Comparison of ENCODE assay signal across 7 mouse cellular contexts in the genomic region with DNA sequence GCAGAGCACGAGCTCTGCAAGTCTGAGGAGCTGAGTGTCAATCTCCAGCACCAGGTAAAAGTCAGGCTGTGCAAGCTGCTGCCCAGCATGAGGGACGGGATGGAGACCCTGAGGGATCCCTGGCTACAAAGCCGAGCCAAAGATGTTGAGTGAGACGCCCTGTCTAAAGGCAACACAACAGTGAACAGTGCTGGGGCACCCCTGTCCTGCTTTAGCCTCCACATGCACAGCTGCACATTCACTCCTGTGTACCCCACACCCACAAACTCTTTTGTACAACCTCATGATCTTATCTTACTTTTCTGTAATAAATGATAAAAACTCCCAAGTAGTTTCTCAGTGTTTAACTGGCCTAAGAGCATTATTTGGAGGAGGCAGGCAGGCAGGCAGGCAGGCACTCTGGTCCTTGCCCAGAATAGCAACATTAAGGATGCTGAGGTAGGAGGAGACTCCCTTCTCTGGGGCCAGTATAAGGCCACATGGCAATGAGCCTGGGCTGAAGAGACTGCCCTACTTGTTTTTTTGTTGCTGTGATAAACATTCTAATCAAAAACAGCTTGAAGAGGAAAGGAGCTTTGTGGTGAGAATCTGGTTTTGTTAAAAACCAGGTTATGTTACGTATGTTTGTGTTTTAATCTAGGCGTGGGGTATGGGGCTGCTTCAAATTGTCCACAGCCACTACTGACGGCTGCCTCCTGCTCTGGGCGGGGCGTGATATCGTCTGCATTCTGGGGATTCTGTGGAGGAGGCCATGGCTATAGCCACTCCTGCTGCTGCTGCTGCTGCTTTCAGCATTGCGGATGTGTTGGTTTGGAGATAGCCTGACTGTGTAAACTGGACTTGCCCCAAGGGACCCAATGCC.
DNase-seq lines count a peak whose midpoint lies in the region; ATAC-seq and TF ChIP-seq lines count a peak whose summit lies in the region.

No protein-coding gene starts in this region.

- no peak for ATAC-seq in midbrain, embryonic 13.5 days
- ATAC-seq in midbrain, postnatal 0 days (ENCODE audit: low FRiP score): no peak
- peak; percentile 83 for ATAC-seq in heart, embryonic 12.5 days (ENCODE audit: insufficient number of reproducible peaks, low FRiP score)
- peak; percentile 81 for ATAC-seq in limb, embryonic 15.5 days (ENCODE audit: insufficient number of reproducible peaks, low FRiP score, low TSS enrichment, low read depth)
- peak; percentile 54; the same call in 1 of the 2 replicates for ATAC-seq in stomach, postnatal 0 days (ENCODE audit: low FRiP score, low TSS enrichment)

- H3K9me3 ChIP-seq in midbrain, embryonic 13.5 days: no peaks in the 10 kb centered on the region
- no peaks in the 10 kb centered on the region for H3K9me3 ChIP-seq in midbrain, postnatal 0 days (ENCODE audit: low read length)
- H3K9me3 ChIP-seq in heart, embryonic 12.5 days (replicated peaks): no peaks in the 10 kb centered on the region
- H3K9me3 ChIP-seq in limb, embryonic 15.5 days: no peaks in the 10 kb centered on the region
- H3K9me3 ChIP-seq in stomach, postnatal 0 days (ENCODE audit: control insufficient read depth, low read length): no peaks in the 10 kb centered on the region

- no peak for DNase-seq in midbrain, postnatal 0 days (ENCODE audit: low spot score)
- peak; percentile 26 for DNase-seq in c-Kit-positive CD71-positive TER-119-positive erythroid progenitor cells, embryonic 14.5 days (ENCODE audit: low spot score)
- DNase-seq in stomach, postnatal 0 days (ENCODE audit: low spot score): peak; percentile 37
- no peak for DNase-seq in frontal cortex, postnatal 10 days (ENCODE audit: low spot score in 2 of 2)

- no peak for TF ChIP-seq EP300 in stomach, postnatal 0 days (optimal IDR thresholded peaks at IDR 0.05)

- peaks cover 47% of the 10 kb centered on the region for H3K4me1 ChIP-seq in midbrain, embryonic 13.5 days (replicated peaks)
- peaks cover 13% of the 10 kb centered on the region for H3K4me1 ChIP-seq in midbrain, postnatal 0 days (ENCODE audit: insufficient read depth, low read length)
- H3K4me1 ChIP-seq in heart, embryonic 12.5 days (replicated peaks): peaks cover 83% of the 10 kb centered on the region
- peaks cover 33% of the 10 kb centered on the region for H3K4me1 ChIP-seq in limb, embryonic 15.5 days
- peaks cover 14% of the 10 kb centered on the region; the same call in 1 of the 2 replicates for H3K4me1 ChIP-seq in stomach, postnatal 0 days (replicated peaks; ENCODE audit: control insufficient read depth, insufficient read depth)

- no peaks in the 10 kb centered on the region for H3K27me3 ChIP-seq in midbrain, embryonic 13.5 days
- no peaks in the 10 kb centered on the region for H3K27me3 ChIP-seq in midbrain, postnatal 0 days (ENCODE audit: insufficient read depth, low read length)
- H3K27me3 ChIP-seq in heart, embryonic 12.5 days (replicated peaks): no peaks in the 10 kb centered on the region
- no peaks in the 10 kb centered on the region for H3K27me3 ChIP-seq in limb, embryonic 15.5 days
- H3K27me3 ChIP-seq in stomach, postnatal 0 days (ENCODE audit: control insufficient read depth, insufficient read depth, low read length): no peaks in the 10 kb centered on the region

- no peak for TF ChIP-seq CTCF in midbrain, postnatal 0 days (IDR thresholded peaks at IDR 0.05)
- TF ChIP-seq CTCF in stomach, postnatal 0 days (IDR thresholded peaks at IDR 0.05; ENCODE audit: low read depth): no peak

- H3K27ac ChIP-seq in midbrain, embryonic 13.5 days: peak overlapping the region; percentile 30; the same call in 1 of the 2 replicates
- no peak overlapping the region; the same call in 1 of the 2 replicates for H3K27ac ChIP-seq in midbrain, postnatal 0 days (ENCODE audit: low read depth, low read length)
- H3K27ac ChIP-seq in heart, embryonic 12.5 days (ENCODE audit: poor library complexity, severe bottlenecking): peak overlapping the region; percentile 96
- H3K27ac ChIP-seq in limb, embryonic 15.5 days: peak overlapping the region; percentile 54
- H3K27ac ChIP-seq in stomach, postnatal 0 days (replicated peaks): peak overlapping the region; percentile 50

- H3K4me2 ChIP-seq in midbrain, embryonic 13.5 days (replicated peaks): no peak overlapping the region
- no peak overlapping the region for H3K4me2 ChIP-seq in midbrain, postnatal 0 days (ENCODE audit: low read depth, low read length, poor library complexity, severe bottlenecking)
- H3K4me2 ChIP-seq in heart, embryonic 12.5 days: peak overlapping the region; percentile 58
- no peak overlapping the region for H3K4me2 ChIP-seq in limb, embryonic 15.5 days
- 0 out of 2 replicates have a peak overlapping the region, but pooled peaks have one; percentile 1 for H3K4me2 ChIP-seq in stomach, postnatal 0 days (replicated peaks; ENCODE audit: low read depth)

- WGBS in midbrain, embryonic 13.5 days: 68% methylated on average over 11 of the region's 11 CpGs
- 64% methylated on average over 11 of the region's 11 CpGs for WGBS in midbrain, postnatal 0 days
- 17% methylated on average over 11 of the region's 11 CpGs for WGBS in heart, embryonic 12.5 days
- 29% methylated on average over 11 of the region's 11 CpGs for WGBS in limb, embryonic 15.5 days
- WGBS in stomach, postnatal 0 days: 34% methylated on average over 11 of the region's 11 CpGs

- H3K36me3 ChIP-seq in midbrain, embryonic 13.5 days: peaks cover 26% of the 10 kb centered on the region
- peaks cover 5% of the 10 kb centered on the region; the same call in 1 of the 2 replicates for H3K36me3 ChIP-seq in midbrain, postnatal 0 days (ENCODE audit: insufficient read depth, low read length)
- peaks cover 17% of the 10 kb centered on the region for H3K36me3 ChIP-seq in heart, embryonic 12.5 days
- peaks cover 30% of the 10 kb centered on the region for H3K36me3 ChIP-seq in limb, embryonic 15.5 days
- H3K36me3 ChIP-seq in stomach, postnatal 0 days (ENCODE audit: control insufficient read depth, insufficient read depth, low read length): 0 out of 2 replicates have a peak, but pooled peaks cover 5% of the 10 kb centered on the region

- H3K9ac ChIP-seq in midbrain, embryonic 13.5 days (replicated peaks): 0 out of 2 replicates have a peak overlapping the region, but pooled peaks have one; percentile 29
- no peak overlapping the region for H3K9ac ChIP-seq in midbrain, postnatal 0 days (replicated peaks; ENCODE audit: low read length, poor library complexity, severe bottlenecking)
- H3K9ac ChIP-seq in heart, embryonic 12.5 days: peak overlapping the region; percentile 57
- no peak overlapping the region for H3K9ac ChIP-seq in limb, embryonic 15.5 days
- H3K9ac ChIP-seq in stomach, postnatal 0 days (ENCODE audit: low read length): no peak overlapping the region

- H3K4me3 ChIP-seq in midbrain, embryonic 13.5 days (replicated peaks): no peak overlapping the region
- no peak overlapping the region for H3K4me3 ChIP-seq in midbrain, postnatal 0 days (ENCODE audit: low read depth, low read length)
- H3K4me3 ChIP-seq in heart, embryonic 12.5 days: no peak overlapping the region
- H3K4me3 ChIP-seq in limb, embryonic 15.5 days: no peak overlapping the region
- no peak overlapping the region for H3K4me3 ChIP-seq in stomach, postnatal 0 days (ENCODE audit: low read depth, low read length)

Comparison
In these comparisons a context has a peak if more than half of its experiments do, and no peak if none do; other contexts are left out.
1. H3K9ac ChIP-seq: peak in midbrain, embryonic 13.5 days (single experiment) and heart, embryonic 12.5 days (single experiment); none in midbrain, postnatal 0 days (single experiment), limb, embryonic 15.5 days (single experiment) and stomach, postnatal 0 days (single experiment).
2. ATAC-seq: peak in heart, embryonic 12.5 days (single experiment), limb, embryonic 15.5 days (single experiment) and stomach, postnatal 0 days (single experiment); none in midbrain, embryonic 13.5 days (single experiment) and midbrain, postnatal 0 days (single experiment).
3. H3K4me2 ChIP-seq: peak in heart, embryonic 12.5 days (single experiment) and stomach, postnatal 0 days (single experiment); none in midbrain, embryonic 13.5 days (single experiment), midbrain, postnatal 0 days (single experiment) and limb, embryonic 15.5 days (single experiment).
4. DNase-seq: peak in c-Kit-positive CD71-positive TER-119-positive erythroid progenitor cells, embryonic 14.5 days (single experiment) and stomach, postnatal 0 days (single experiment); none in midbrain, postnatal 0 days (single experiment) and frontal cortex, postnatal 10 days (0 of 2).